Mouse (Mus musculus): Measurements from ENCODE around the gene Glyctk. TPM values are rescaled to one million over a fixed set of nuclear protein-coding genes. Genes with fewer than 3 reads are reported as not detected.

Gene Glyctk
- polyA plus RNA-seq (2012; rRNA removed) = 3.2 and 3.3 TPM in 2 replicates

DNA sequence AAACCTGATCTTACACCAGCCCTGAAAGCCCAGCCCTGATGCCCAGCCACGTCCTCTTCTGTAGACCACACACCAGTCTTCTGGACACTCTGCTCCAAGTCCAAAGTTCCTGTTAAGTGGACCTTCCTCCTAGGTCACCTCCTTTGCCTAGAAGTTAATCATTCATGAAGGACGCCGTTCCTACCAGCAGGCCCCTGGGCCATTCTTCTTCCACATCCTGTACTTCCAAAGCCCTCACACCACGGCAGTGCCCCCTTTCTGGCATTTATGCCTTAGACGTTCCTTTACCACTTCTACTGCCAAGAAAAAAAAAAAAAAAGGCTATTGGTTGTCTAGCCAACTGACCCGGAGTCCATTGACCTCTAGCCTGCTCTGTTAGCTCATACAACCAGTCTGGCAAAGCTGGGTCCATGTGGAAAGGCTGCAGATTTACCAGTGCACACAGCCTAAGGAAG, at the start of gene Glyctk:
Gene Glyctk (minus strand): TSS at position 102 of the 455 bp plus-strand sequence.
- no peak for DNase-seq (ENCODE audit: extremely low spot score in 1 of 2, low spot score in 1 of 2)

DNA sequence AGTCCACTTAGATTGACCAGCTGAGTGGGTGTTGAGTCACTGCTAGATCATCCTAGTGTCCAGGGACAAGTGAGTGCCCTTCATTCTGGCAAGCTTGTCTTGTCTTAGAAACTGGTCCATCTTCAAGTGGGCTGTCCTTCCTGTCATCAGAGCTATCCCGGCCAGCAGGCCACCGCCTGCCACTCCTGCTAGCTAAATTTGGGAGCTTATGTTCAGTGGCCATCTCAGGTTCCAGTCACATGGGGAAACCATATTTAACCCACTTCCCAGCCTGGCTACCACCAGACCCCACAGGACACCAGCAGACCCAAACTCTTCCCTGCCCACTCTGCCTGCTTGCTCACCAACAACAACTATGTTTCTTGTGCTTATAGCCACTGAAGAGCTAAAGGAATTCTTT, 48.6 kb upstream of the Glyctk start:
- no peak for DNase-seq (ENCODE audit: extremely low spot score in 1 of 2, low spot score in 1 of 2)

DNA sequence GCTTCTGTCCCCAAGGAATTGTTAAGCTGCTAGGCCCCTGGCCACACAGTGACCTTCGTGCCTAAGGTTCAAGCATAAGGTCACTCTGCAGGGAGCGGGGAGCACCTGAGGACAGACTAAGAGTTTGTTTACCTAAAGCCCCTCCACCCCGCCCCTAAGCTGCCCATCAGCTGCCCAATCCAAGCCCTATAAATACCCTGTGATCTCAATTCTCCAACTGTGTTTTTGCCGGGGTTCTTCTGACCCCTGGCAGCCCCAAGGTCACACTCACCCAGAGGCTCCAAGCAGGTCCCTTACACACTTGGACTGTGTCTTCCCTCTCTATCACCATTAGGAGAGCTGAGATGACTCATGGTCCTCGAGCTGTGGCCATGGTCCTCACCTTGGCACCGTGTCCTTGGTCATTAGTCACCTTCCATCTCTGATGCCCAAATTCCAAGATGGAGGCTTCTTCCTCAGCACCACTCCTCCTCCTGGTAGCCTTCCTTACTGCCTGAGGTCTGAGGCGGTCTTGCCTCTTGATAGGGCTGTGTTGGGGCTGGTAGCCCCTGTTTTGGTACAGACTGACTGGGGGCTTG, 47.9 kb upstream of the Glyctk start:
- DNase-seq (ENCODE audit: extremely low spot score in 1 of 2, low spot score in 1 of 2) = no peak

DNA sequence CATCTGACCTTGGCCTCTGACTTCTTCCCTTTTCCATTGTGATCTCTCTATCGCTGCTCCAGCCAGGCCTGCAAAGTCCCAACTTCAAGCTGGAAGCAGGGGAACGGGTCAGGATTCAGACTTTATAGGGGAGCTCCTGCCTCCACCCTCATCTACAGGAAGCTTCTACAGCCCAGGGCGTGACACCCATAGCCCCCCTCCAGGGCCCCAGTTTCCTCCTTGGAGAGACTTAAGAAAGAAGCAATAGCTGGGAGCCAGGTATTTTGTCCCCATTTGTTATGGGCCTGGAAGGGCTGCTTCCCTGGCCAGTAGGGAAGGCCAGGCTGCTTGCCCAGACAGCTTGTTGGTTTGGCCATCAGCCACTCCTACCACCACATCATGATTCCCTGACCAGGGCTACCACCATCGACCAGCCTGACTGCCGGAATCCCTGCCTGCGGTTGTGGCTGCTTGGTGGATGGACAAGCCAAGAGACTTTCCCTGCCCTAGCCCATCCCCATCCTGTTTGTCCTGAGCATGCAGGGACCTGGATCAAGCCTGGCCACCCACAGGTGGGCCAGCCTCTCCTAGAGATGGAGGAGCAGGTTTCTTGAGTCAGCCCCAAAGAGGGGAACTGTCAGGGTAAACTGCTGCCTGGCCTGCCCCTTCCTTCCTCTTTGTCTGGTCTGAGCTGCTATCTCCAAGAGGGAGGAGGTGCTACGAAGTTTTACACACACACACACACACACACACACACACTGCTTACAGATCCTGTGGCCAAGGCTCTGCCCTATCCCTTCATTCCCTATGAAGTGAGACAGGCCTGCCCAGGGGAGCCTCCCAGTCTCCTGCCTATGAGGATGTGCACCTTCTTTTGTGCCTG, 46.3 kb upstream of the Glyctk start:
- DNase-seq (ENCODE audit: extremely low spot score in 1 of 2, low spot score in 1 of 2) = no peak

DNA sequence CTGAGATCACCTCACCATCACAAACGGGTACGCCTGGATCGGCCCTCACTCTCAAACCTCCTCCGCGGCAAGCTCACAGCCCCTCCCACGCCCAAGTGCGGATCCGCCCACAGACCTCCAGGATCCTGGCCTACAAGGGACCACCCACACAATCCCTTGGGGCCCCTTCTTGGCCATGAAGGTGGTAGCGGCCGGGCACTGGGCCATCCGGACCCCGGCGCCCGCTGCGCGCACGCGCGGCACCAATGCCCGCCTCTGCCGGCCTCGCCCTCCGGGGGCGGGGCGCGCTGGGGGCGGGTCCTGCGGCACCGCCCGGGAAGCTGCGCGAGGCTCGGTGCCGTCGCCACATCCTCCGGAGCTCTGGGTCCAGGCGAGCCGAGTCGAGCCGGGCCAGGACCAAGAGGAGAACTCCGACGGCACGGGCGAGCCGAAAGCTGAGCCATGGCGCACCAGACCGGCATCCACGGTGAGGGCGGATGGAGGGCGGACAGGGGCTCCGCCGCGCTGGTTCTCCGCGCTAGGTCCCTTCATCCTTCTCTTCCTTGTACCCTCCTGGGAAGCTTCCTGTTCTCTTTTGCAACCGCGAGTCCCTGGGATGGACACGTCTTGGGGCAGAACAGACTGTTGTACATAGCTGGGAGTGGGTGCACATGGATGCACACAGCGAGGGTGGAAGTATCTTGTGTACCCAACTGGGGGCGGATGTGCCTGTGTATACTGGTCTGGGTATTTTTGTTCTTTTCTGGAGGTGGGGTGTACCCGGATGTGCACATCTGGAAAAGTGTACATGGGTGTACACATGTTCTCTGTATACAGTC, 45.1 kb upstream of the Glyctk start, which contains the start of gene Twf2:
Gene Twf2 (plus strand): TSS at position 290 of the 818 bp plus-strand sequence.
- peak; percentile 79 to 88 for DNase-seq (ENCODE audit: extremely low spot score in 1 of 2, low spot score in 1 of 2)

DNA sequence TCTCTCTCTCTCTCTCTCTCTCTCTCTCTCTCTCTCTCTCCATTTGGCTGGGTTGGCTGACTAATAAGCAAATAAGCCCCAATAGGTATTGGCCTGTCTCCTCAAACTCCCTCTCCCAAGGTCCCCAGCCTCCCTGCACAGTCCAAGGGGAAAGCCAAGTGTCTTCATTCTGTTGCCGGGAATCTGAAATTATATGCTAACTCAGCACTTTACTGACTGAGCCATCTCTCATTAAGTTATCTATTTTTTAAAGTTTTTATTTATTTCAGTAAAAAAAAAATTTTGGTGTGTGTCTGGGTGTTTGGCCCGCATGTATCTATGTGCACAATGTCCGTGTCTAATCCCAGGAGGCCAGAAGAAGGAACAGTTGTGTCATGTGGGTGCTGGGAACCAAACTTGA, 44.0 kb upstream of the Glyctk start:
- DNase-seq (ENCODE audit: extremely low spot score in 1 of 2, low spot score in 1 of 2) = no peak

DNA sequence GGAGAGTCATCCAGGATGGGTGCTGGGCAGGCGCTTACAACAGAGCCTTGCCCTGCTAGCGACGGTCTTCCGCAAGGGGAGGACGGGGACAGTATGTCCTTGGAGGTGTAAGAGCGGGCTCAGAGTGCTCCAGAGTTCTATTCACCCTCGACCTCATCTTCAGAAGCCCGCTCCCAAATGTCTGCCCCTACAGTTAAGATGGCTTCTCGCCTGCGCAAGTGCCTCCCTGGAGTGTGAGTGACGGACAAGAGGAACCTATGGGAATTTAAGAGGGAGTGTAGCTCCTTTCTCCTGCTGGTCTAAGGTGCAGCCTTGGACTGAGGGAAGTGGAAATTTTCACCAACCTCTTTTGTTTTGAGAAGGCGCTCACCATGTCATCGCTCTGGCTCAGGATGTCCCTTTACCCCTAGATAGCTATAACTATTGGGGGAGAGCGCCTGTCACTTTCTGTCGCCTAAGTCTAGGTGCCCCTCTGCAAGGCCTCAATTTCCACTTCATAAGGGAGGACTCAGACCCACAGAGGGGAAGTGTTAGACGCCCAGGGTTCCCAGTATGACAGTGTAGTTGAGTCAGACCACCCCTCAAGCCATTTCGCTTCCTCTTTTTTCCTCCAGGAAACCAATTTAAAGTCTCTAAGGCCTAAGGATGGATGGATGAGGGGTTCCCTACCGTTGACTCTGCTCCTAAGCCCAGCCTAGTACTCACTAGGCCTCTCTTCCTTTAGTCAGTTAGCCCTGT, 41.8 kb upstream of the Glyctk start, which contains the start of gene Ppm1m:
Gene Ppm1m (minus strand): TSS at position 212 of the 738 bp plus-strand sequence.
- DNase-seq (ENCODE audit: extremely low spot score in 1 of 2, low spot score in 1 of 2) = no peak

DNA sequence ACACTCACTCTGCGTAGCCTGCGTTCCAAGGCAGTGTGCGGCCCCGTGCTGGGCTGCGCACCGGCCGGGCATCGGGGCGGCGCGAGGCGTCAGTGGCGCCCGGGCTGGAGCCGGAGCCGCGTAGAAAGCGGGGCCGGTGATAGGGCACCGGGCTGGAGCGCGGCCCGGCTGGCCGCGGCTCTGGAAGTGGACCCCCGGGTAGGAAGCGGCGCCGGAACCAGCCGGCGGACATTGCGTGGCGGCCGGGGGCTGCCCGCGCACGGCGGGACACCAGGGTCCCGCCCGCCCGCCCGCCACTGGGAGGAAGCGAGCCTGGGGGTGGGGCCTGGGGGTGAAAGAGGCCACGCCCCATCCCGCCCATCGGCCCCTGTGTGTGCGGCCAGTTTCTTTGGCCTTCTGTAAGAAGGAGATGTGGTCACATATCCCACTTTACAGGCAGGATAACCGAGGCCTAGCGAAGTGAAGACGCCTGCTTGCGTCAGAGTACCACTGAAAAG, 41.1 kb upstream of the Glyctk start:
- DNase-seq (ENCODE audit: extremely low spot score in 1 of 2, low spot score in 1 of 2) = no peak

DNA sequence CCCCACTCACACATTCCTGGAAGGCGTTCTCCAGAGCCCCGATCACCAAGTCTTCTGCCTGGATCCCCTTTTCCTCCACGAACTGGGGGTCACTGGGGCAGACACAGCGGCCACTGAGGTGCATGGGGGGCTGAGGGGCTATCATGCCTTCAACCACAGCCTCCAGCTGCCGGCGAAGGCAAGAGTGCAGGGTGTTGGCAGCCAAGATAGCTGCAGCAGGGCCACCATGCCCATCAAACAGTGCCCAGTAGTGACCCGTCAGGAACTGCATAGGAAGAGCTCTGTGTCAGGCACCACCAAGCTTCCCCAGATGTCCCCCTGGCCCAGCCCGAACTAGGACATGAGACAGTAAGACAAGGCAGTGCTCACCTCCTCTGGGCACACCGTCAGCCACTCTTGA, 39.8 kb upstream of the Glyctk start:
- no peak for DNase-seq (ENCODE audit: extremely low spot score in 1 of 2, low spot score in 1 of 2)

DNA sequence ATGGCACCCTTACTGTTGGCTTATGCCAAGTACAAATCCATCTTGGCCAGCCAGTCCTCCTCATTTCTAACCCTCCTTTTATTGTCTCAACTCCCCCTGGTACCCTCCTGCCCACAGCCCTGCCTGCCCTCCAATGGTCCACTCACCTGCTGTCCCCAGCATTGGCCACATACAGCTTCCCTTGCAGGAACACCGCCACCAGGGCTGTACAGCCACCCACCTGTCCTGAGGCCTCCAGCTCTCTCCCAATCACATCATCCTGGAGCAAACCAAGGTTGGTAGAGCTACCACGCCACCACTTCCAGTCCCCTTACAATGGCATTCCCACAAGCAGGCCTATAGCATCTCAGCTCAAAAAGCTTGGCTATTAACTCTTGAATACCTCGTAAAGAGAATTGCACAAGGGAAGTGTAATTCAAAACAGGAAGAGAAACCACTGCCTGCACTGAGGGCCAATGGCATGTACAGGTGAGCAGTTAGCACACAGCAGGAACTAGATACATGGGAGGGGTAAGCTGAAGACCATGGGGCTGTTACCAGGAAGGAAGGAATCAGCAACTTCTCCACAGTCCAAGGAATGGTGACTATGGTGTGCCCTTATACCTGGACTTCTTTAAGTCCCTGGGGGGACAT, 39.3 kb upstream of the Glyctk start:
- DNase-seq (ENCODE audit: extremely low spot score in 1 of 2, low spot score in 1 of 2) = no peak

DNA sequence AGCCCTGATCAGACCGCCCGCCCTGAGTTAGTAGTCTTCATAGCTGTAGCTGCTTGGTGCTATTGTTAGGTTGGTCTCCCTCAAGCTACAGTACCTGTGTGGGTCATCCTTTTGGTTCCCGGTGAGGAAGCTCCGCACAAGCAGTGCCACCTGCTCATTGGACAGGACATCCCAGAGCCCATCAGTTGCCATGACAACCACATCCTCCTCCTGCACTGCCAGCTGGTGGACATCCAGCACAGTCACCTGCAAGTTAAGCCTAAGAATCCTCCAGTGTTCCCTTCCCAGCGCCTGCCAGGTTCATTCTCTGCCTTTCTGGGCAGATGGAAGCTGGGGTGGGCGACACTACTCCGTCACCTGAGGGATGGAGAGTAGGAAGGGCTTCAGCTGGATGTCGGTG, 37.8 kb upstream of the Glyctk start:
- DNase-seq (ENCODE audit: extremely low spot score in 1 of 2, low spot score in 1 of 2) = no peak

DNA sequence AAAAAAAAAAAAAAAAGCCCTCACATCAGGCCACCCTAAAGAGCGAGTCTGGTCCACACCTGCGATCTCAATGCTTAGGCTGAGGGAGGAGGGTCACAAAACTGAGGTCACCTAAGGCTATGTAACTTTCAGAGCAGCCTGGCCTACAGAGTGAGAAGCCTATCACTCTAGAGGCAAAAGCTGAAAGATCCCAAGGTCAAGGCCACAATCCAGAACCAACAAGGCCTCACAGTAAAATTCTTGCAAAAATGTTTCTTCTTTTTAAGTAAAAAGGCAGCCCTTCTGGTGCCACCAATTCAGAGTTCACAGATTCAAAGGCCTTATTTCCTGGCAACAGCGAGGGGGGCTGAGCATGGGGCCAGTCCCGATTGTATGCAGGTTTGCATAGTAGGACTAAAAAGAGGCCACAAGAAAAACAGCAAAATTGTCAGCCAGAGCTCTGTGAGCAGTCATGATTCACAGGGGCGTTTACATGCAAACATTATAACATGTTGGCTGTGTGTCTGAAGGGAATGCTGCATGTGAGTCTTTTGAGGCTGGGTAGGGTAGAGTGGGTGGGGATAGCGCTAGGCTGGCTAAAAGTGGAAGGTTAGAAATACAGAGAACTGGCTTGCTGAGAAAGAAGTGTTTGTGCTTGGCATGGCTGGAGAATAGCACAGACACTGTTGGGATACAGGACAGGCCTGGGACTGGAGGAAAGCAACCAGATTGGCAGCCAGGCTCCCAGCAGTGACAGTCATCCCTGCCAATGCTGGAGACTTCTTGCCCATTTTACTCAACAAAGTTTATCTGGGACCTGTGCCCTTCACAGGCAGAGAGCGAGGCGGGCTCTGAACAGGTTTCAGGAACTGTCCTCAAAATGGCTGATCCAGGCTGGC, 36.2 kb upstream of the Glyctk start:
- peak in 1 of 2 experiments; percentile 59 for DNase-seq (ENCODE audit: extremely low spot score in 1 of 2, low spot score in 1 of 2)

DNA sequence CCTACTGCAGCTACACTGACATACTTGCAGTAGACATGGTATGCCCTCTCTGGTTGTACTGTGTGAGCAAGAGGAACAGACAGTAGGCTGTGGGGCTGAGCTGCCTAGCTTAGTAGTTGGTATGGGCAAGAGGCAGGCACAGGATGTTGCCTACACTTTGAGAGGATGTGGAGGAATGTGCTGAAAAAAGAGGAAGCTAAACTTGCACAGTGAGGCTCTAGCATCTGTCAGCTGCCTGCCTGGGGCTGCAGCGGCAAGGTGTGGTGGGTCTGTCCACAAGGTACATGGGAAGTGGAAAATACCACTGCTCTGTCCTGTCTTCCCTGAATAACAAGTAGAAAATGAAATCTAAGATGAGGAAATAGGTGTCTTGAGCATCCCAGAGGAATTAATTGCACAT, 35.1 kb upstream of the Glyctk start:
- peak in 1 of 2 experiments; percentile 64 for DNase-seq (ENCODE audit: extremely low spot score in 1 of 2, low spot score in 1 of 2)

DNA sequence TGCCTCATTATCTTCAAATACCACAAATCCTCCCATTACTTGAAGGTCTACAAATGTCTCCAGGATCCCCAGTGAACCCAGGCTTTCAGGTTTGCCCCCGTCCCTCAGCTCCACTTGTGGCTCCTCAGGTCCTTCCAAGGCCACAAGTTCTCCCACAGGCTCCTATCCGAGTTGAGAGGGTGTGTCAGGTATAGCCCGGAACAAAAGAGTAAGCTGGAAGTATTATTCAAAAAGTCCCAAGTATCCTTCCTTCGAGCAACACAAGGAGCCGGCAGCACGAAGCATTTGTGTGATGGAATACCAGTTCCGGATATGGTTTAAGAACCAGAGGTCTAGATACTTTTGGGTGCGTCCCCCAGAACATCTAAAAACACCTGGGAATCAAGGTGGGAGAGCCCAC, 34.1 kb upstream of the Glyctk start:
- DNase-seq (ENCODE audit: extremely low spot score in 1 of 2, low spot score in 1 of 2) = no peak

DNA sequence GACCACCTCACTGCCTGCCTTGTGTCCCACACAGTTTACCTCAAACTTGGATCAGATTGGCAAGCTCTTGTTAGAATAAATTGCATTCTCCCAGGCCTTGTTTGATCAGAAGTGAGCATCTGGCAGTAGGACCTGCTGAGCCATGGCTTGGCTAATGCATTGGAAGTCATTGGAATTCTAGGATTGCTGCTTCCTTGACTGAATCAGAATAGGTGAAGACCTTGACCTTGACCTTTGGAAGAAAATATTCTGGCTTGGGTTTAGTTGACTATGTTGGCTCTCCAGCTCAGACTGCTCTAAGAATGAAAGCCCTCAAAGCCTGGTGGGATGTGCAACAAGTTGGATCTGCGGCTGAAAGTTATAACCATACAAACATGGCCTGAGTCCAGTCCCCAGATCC, 33.4 kb upstream of the Glyctk start:
- no peak for DNase-seq (ENCODE audit: extremely low spot score in 1 of 2, low spot score in 1 of 2)

DNA sequence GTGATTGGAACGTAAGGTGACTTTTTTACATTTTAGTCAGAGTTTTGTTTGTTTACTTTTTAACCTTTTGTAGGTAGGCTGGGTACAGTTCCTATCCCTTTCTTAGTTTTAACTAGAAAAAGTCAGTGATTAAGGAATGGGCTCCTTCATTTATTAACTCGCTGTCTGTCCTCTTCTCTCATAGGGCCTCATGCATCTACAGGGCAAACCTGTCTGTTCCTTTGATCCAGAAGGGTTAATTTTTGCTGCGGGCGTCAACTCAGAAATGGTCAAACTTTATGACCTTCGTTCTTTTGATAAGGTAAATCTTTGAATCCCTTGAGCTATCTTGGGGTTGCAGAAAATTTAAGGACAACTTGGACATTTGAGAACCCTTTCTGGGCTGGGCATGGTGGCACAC, 26.1 kb upstream of the Glyctk start:
- no peak for DNase-seq (ENCODE audit: extremely low spot score in 1 of 2, low spot score in 1 of 2)

DNA sequence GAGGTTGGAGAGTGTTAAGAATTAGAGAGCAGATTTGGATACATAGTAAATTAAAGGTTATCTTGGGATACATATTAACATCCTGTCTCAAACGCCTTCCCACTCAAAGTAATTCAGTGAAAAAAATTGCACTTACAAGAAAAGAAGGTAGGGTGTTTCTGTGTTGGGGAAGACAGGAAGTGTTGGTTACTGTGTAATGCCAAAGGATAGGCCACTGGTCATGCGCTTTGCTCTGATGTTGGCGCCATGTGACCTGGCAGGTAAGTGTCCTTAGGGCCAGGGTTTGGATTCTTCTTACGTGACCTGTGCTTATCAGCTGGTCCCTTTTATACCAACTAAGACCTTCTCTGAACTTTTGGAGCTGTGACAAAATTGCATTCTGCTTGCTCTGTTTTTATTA, 24.2 kb upstream of the Glyctk start:
- DNase-seq (ENCODE audit: extremely low spot score in 1 of 2, low spot score in 1 of 2) = no peak

DNA sequence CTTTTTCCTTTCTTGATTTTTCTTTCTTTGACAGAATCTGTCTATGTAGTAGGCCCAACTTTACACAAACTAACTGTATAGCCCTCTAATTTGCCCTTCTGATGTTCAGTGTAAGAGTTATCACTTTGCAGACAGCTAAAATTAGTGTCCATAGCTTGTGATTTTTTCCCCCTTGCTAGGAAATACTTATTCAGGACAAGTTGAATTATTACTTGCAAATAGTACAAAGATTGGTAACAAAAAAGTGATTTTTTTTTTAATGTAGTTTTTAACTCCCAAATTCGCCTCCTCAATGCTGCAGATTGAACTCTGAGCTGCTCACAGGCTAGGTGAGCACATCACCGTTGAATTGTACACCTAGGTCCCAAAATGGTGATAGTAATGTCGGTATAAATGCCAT, 22.0 kb upstream of the Glyctk start:
- DNase-seq (ENCODE audit: extremely low spot score in 1 of 2, low spot score in 1 of 2) = no peak

DNA sequence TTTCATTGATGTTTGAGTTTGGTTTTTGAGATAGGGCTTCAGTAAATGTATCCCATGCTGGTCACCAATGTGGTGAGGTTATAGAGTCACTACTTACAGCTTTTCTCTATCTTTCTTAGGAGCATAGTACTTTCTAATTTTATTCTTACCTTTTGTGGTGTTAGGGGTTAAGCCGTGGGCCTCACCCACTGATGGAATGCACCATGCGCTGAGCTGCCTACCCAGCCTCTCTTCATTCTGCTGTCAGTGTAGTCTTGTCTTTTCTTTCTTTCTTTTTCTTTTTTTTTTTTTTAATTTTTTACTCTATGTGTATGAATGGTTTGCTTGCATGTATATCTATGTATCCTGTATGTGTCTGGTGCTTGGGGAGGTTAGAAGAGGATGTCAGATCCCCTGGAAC, 21.5 kb upstream of the Glyctk start:
- no peak for DNase-seq (ENCODE audit: extremely low spot score in 1 of 2, low spot score in 1 of 2)

Data from frontal cortex, adult 2 months (tissue).